Mouse (Mus musculus) monocyte, adult 5-6 weeks (primary cell): Measurements from ENCODE around the gene Tldc2. TPM values are rescaled to one million over a fixed set of nuclear protein-coding genes. Genes with fewer than 3 reads are reported as not detected.

Source experiments
- ATAC-seq: fragments of 153-309, 156-312 bp; replicated peaks from 2 replicates; pipeline ENCODE4 v1.8.0; 2017; ENCODE audit warnings: mild to moderate bottlenecking; ENCODE audit not compliant: low TSS enrichment, insufficient number of reproducible peaks, severe bottlenecking, poor library complexity, low FRiP score
- total RNA-seq: library from RNA; stranded (forward); fragments of 200-1000, 200-491, 200-594 nt; gene quantifications from 3 replicates; pipeline ENCODE4 v1.2.3, GENCODE M21; 2017

The Tldc2 gene
- total RNA-seq, result not detected in 3 replicates

GRCm38 (mm10) chr2:157086796-157087195, at the start of gene Tldc2:
TSS of gene Tldc2 (plus strand) at chr2:157087055.
- no peak for ATAC-seq

DNA sequence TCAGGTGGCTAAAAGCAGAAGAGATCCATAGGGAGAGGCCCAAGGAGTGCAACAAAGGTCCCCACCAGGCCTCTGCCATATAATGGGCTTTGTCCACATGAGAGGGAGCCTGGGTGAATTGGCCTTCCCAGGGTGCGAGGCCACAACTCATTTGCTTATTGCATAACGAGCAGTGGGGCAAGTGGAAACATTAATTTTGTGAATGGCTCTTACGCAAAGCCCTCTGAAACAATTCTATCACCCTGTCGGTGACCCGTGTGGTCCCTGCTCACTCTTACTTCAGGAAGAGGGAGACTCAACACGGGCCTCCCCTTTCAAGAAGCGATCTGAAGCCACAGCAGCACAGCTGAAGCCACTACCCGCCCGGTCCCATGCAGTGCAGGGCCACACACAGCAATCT, 49.6 kb upstream of the Tldc2 start:
- ATAC-seq, result no peak

DNA sequence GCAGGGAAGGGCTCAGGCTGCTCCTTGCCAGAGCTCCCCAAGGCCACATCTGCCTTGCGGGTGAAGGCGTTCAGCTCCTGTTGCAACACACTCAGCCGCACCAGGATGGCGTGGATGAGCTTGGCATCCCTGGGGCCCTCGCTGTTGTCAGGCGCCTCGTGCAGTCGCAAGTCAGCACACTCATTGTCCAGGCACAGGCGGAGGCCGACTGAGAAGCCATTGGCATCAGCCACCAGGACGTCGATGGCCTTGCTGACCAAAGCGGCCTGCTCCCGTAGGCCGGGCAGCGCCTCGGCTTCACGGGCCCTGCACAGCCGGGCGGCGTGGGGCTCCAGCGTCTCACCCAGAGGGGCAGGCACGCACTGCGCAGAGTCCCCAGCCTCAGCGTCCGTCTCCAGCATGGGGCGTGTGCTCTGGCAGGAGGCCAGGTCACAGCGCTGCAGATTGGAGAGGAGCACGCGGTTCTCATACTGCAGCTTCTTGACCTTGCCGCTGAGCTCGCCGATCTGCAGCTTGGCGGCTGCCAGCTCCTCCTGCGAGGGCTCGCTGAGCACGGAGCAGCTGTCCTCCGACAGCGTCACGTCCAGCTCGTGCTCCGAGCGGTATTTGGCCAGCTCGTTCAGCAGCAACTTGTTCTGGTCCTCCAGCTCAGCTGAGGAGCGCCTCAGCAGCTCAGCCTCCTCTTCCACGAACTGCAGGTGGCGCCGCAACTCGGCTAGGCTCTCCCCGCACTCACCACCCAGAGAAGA, 46.8 kb upstream of the Tldc2 start:
- no peak for ATAC-seq

GRCm38 (mm10) chr2:157040649-157041046, 46.2 kb upstream of the Tldc2 start:
- ATAC-seq, result no peak

- ATAC-seq, result no peak
Observed at GRCm38 (mm10) chr2:157041421-157041820, 45.4 kb upstream of the Tldc2 start.

DNA sequence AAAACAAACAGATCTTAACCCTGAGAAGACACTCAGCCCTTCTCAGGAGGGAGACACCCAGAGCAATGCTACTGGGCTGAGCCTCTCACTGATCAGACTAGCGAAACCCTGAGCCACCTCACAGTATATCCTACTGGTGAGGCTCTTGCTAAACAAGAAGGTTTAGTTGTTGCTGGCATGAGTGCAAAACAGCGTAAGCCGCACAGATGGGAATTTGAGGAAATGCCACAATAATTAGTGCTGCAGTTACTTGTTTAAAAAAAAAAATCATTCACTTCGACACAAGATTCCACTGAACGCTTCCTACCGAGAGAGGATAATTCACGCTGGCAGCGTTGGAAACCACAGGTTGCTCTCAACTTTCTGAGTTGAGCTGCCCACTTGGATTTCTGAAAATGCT, 43.3 kb upstream of the Tldc2 start:
- ATAC-seq, result no peak

DNA sequence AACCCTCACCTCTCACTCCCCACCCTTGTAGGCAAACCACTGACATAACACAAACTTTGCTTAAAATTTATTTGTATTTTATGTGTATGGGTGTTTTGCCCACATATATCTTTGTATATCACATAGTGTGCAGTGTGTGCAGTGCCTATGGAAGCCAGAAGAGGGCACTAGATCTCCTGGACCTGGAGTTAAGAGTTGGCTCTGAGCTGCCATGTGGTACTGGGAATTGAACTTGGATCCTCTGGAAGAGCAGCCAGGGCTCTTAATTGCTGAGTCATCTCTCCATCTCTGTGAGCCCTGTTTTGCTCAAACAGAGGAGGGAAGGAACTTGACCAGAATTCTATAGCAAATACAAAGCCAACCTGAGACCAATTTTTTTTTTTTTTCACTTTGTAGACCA, 42.9 kb upstream of the Tldc2 start:
- ATAC-seq, result no peak

DNA sequence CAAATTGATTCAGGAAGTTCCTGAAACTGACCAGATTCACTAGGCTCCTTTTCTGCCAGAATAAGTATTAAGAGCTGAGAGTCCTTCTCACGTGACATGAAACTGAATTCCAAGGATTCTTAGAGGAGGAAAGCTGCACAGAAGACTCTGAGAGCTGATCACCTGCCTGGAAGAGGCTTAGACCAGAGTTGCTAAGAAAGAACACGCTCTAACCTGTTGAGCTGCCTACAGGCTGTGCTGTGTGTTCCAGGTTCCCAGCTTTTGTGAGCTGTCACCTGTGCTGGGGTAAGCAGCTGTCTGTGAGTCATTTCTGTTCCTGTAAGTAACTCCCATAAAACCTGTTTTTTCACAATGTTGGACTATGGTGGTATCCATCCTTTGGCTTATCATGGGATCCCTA, 40.9 kb upstream of the Tldc2 start:
- ATAC-seq, result no peak

GRCm38 (mm10) chr2:157046956-157047355, 39.9 kb upstream of the Tldc2 start:
- no peak for ATAC-seq

GRCm38 (mm10) chr2:157048395-157049181, 38.3 kb upstream of the Tldc2 start:
- peak; percentile 29 for ATAC-seq

DNA sequence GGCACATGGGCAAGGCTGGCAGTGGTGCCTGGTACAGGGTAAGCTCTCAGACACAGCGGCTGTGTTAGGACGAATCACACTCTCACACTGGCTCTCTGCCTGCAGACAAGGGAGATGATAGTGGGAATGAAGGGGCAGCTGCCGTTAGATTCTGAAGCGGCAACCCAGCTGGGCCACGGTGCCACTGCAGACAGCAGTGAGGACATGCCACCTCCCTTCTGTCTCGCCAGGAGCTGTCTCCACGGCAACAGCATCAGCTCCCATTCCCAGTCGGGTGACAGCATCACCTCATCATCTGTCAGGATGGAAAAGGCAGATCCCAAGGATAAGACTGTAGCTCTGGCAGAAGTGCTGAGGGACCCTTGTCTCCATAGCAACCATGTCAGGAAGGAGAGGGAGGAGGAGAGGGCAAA, 37.0 kb upstream of the Tldc2 start:
- no peak for ATAC-seq

GRCm38 (mm10) chr2:157052448-157052847, 34.4 kb upstream of the Tldc2 start:
- no peak for ATAC-seq

- no peak for ATAC-seq
Observed at GRCm38 (mm10) chr2:157053124-157053523, 33.7 kb upstream of the Tldc2 start.

DNA sequence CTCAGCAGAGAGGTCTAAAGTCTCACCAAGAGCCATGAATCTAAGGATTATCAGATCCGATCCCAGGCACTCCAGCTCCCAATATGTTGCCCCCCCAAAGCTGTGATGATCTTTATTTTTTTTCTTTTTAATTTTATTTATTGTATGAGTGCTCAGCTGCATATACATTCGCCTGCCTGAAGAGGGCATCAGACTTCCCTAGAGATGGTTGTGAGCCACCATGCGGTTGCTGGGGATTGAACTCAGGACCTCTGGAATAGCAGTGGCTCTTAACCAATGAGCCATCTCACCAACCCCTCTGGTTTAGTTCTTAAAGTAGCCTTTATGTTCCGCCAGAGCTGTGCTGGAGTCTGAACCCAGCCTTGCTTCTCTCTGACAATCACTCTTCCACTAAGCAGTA, 33.1 kb upstream of the Tldc2 start:
- ATAC-seq, result no peak

- no peak for ATAC-seq
Observed at GRCm38 (mm10) chr2:157054297-157054696, 32.6 kb upstream of the Tldc2 start.

DNA sequence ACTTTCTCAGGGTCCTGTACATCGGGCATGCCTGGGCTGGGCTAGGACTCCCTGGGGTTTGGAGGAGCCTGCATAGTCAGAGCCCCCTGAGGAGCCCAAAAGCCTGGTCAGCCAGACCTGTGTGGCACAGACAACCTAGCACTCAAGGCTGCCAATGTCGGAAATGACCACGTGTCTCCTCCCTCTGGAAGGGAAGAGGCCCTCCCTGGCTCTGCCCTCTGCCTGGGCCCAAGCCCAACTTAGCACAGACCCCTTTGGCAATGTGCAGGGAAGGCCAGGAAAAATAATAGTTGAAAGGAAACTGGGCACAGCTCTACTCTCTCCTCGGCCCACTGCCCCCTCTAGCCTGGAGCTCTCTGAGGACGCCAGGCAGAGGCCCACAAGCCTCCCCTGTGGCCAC, 32.0 kb upstream of the Tldc2 start:
- ATAC-seq, result no peak

DNA sequence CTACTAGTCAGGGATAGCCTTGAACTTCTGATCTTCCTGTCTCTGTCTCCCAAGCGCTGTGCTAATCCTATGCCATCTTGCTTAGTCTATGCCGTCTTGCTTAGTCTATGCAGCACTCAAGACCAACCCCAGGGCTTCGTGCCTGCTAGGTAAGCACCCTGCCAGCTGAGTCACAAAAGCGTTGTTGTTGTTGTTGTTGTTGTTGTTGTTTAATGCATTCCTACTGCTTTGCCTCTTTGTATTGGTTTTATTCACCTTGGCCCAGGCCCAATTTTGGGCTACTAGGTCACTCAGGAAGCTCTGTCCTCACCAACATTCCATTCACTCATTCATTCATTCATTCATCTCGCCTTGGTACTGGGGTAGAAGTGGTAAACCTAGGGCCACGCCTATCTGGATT, 31.1 kb upstream of the Tldc2 start:
- no peak for ATAC-seq

GRCm38 (mm10) chr2:157057186-157057585, 29.7 kb upstream of the Tldc2 start:
- ATAC-seq, result no peak

DNA sequence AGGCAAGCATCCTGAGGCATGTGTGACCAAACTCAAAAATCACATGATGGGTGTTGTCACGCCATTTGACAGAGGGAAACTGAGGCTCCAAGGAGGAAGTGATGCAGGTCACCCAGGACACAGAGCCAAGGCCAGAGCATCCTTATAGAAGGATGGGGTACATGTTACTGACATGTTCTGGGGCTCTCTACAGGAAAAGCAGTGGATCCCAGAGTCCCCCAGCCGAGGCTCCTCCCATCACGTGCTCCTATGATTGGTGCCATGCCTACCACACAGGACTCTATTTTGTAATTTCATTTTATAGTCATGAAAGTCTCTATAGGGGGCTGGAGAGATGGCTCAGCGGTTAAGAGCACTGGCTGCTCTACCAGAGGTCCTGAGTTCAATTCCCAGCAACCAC, 29.1 kb upstream of the Tldc2 start:
- ATAC-seq, result no peak

DNA sequence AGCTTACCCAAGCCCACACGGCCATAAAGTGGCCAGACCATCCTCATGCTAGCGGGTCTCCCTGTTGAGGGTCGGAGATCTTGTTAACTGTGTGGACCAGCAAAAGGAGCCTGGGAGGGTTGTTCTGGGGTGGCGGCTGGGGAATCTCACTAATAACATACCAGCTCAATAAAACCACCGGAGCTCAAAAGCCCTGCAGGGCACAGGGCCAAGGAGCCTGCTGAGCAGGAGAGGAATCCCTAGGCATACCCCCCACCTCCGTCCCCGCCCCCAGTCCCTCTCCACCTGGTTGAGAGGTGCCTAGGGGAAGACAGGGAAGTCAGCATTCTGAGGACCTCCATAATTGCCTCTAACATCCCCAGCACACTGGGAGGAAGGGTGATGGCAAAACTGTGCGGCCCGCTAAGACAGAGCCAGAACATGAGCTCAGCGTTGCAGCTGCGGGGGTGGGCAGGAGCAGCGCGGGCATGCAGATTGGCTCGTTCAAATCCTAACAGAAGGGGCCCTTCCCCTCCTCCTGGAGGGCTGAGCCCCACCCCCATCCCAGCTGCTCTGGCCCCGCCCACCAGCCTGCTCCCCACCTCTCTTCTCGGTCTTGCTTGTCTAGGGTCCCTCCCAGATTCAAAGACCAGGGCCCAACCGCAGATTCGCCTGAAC, 28.4 kb upstream of the Tldc2 start:
- no peak for ATAC-seq
